Mouse (Mus musculus) mature B cell (primary cell): Measurements from ENCODE around the gene Tfap2a.

ENCODE experiments used
- in situ Hi-C: fragments of 300-500 bp; cut with MboI; formaldehyde crosslinking; loops from 2 replicates; pipeline ENCODE4 v1.14.3; 2019

The Tfap2a gene

DNA sequence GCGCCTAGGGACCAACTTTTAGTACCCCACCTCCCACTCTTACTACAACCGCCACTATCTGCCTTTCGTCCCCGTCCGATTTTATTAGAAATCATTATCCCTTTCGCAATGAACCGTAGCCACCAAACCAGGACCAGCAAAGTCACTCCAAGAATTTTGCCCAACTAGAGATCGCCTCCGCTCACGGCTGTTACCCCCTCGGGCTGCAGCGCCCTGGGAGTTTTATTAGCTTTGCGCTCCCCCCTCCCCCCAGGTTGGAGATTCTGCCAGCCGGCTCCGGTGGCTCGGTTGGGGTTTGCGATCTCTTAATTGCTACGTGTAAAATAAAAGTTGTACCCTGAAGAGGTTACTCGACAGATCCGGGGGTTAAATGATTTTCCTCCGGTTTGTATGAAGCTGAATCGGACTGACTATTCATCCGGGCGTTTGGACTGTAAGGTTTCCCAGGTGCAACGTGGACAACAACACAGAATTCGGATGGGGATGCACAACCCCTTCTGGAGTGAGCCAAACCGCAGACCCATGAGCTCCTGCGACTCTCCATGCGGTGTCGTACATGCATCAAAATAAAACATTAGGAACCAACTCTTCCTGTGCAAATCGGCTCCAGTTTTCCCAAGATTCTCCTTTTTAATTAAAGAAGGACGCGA lies 3.7 kb downstream of the Tfap2a start:
- in situ Hi-C loops: no loop called here

DNA sequence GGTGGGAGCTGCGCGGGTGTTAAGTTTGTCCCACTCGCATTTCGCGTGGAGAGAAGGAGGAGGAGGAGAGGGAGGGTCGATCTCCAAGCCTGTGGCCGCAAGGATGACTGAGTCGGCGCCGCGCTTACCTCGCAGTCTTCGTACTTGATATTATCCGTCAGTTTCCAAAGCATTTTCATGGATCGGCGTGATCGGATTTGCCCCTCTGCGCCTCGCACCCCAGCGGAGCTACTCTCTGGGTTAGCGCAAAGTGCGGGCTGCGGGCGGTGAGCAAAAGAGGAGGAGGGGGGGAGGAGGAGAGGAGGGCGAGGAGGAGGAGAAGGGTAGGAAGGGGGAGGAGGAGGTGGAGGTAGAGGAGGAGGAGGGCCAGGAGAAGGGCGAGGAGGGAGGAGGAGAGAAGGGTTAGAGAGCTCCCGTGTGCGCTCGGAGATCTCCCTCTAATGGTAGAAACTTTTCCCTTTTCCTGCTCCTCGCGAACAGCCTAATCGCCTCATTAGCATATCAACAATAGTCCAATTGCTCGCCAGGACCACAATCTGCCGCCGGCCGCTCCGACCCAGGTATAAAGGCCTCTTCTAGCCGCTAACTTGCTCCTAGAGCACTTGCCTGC lies 4.5 kb downstream of the Tfap2a start:
- in situ Hi-C loops: no loop called here

DNA sequence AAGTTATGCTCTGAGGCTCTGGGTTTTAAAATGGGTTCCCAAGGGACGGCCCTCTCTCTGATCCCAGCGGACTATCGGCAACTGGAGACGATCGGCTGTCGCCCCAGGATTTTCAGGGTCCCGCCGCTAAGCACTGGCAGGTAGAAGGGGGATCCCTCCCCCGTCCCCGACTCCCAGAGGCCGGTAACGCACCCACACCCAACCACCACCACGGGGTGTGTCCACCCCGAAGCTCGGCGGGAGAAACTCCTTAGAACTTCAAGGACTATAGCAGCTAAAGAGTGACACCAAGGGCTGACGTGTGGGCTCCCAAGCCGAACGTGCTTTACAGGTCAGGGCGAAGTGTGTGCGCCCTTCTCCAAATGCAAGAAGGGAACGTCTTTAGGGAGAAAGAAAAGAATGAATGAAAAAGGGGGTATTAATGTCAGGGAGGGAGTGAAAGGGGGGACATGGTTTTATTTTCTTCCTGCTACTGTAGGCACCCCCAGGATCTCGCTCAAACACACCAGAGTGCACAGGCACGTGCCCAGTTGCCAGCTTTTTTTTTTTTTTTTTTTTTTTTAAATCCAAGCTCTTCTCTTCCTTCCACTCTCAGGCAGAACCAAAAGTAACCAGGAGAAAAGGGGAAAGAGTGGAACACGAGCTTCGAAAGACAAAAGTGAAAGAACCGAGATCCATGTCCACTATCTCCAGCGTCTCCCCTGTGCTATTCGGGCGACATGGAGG lies 5.2 kb downstream of the Tfap2a start:
- in situ Hi-C loops: no loop called here

DNA sequence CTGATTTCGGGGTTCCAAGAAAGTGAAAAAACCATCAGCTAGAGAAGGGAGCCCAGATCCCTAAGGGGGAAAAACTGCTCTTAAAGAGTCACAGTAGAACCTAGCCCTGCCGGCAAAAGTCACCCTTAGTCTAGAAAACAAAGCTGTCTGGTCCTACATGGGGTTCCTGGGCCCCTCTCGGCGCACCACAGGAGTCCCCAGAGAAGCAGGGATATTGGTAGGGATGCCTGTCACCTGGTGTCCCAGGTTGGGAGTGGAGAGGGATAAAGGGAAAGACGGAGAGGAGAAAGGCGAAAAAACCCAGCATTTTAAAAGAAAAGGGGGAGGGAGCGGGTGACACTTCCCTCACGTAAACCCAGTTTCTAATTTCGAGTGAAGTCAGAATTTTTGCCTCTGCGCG lies 6.1 kb downstream of the Tfap2a start:
- in situ Hi-C loops: no loop called here

DNA sequence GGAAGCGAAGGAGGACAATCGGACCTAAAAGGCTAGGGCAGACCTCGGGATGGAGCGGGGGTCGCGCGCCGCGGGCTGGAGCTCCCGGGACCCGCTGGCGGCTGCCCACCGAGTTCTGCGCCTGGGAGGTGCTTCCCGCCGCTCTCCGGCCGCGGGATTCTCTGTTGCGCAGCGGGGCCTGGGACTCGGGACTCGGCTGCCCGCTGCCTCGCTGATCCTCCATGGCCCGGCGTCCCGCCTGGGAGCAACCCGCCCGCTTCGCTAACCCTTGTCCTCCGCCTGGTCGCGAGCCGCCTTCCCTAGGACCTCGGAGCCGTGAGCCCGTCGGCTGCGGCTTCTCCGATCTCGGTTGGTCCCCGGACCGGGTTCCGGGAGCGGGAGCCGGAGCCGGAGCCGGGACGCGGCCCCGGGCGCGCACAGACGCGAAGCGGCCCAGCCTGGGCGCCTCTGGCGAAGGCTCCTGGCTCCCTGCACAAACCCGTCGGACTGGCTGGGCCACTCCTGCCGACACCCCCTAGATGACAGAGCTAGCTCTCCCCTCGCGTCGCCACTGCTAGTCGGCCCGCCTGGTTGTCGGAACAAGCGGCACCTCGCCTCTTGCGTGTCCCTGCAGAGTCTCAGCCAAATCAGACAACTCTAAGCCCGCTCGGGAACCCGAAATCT lies 6.9 kb downstream of the Tfap2a start:
- in situ Hi-C loops: no loop called here

DNA sequence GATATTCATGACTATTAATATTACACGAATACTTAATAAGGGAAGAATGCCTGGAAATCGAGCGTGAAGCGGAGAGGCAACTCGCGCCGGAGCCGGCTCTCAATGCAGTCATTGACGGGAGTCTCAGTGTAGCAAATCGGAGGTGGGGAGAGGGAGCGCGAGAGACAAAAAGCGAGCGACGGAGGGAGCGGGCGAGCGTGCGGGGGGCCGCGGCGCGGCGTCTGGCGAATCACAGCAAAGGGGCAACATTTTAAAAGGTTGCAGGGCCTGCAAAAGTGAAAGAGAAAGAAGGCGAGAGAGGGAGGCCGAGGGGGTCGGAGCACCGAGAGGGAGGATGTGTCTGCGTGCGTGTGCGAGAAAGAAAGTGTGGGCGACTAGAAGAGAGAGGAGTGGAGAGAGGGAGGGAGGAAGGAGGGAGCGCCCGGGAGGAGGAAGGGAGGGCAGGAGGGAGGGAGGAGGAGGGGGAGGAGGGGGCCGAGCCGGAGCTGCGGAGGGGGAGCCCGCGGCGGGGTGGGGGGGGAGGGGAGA lies 7.5 kb downstream of the Tfap2a start:
- in situ Hi-C loops: no loop called here

DNA sequence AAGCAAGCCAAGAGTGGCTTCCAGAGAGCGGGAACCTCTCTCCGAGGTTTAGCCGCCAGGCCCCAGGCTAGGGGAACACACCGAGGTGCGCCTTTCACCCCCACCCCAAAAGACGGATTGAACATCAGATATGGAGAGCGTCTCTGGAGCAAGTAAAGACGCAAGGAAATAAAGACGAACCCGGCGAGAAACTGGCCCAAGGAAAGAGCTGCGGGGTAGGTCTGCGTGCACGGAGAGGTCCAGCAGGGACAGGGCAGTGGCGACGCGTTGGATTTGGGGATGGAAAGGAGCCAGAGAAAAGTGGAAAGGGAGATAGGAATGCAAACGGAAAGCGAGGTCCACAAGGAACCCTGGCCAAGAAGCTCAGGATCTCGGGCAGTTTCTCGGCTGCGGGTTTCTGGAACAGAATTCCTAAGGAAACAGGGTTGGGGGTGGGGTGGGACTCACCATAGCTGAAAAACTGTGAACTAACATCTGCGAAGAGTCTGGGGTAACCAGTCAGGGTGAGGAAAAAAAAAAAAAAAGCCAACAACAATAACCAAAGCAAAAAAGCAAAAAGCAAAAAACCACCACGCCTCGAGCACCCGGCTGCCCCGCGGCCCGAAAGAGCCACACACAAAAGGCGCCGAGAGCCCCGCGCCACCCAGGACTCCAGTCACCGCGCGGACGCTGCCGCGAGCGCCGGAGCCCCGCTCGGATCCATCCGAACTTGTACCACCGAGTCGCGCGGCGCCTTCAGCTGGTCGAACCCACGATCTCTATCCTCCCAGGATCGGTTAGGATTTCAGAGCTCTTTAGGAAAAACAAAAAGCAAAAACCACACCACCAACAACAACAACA lies 8.4 kb downstream of the Tfap2a start:
- in situ Hi-C loops: no loop called here

DNA sequence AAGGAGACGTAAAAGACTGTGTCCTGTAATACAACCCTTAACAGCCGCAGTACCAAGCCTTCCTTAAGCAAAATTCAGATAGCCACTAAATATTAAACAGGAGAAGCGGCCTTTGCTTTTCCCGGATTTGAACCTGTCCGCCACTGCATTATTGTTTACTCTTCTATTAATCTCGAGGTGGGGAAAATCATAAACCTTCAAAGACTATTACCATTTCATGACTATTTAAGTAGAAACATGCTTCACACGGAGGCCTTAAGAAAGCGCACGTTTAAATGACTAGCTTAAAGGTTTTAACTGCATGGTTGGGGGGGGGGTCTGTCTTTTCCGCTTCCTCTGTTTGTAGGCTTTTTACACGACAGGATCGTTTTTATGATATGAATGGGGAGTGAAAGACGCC lies 9.1 kb downstream of the Tfap2a start:
- in situ Hi-C loops: no loop called here

DNA sequence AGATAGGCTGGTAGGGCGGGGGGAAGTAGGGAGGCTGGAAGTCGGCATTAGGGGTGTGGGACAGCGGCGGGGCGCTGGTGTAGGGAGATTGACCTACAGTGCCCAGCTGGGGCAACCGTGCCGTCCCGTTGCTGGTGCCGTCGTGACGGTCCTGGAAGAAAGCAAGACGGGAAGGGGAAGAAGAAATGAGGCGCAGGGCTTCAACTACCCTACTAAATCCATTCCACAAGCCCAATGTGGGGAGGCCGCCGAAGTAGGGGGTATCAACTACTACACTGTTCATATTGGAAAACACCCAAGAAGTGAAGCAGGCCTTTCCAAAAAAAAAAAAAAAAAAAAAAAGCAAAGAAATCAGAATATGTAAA lies 9.6 kb downstream of the Tfap2a start:
- in situ Hi-C loops: no loop called here

DNA sequence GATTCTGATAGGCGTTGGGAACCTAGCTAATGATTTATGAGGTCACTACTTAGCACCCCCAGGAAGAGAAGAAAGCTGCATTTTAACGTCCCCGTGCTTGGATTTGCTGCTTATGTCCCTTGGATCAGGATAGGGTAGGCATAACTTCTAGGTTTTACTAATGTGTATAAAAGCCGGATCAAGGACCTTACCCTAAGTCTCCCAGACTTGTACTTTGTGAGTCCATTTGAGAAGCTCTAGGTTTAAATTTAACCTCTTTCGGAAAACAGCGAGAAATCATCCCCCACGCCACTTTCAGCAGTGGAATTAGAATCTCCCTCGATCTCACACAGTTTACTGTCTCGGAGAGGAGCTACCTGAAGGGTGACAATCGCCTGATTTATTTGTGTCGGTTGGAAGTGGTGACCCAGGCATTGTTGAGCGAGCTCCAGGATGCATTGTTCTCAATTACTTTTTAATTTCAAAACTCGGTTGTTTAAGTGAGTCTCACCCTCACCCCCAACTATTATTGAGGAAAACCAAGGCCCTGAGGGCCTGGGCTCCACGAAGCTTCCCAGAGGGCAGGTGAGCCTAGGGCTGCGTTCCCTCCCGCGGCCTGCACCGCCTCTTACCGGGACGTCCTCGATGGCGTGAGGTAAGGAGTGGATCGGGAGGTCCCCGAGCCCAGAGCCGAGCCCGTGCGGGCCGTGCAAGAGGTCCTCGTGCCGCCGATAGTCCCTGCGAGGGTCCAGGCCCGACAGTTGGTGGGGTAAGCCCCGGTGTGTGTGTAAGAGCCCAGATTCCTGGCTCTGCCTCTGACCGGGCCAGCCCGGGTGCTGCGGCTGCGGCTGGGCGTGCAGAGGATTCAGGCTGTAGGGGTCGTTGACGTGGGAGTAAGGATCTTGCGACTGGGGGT lies 10.2 kb downstream of the Tfap2a start:
- in situ Hi-C loops: no loop called here

DNA sequence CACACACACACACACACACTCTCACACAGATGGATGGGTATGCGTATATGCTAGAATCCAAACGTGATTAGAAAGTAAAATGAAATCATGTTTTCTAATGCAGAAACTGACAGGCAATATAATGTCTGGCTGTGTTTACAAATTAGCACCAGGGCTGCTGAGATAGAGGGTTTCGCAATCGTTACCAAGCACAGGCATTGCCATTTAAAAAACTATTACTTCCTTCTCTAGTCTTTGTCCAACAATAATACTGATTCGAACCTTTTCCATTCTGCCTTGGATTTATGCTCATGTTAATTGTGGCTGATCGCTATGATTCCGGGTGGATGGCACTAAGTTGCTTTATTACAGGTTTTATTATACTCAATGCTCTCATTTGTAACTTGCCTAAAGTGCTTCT lies 12.3 kb downstream of the Tfap2a start:
- in situ Hi-C loops: no loop called here

DNA sequence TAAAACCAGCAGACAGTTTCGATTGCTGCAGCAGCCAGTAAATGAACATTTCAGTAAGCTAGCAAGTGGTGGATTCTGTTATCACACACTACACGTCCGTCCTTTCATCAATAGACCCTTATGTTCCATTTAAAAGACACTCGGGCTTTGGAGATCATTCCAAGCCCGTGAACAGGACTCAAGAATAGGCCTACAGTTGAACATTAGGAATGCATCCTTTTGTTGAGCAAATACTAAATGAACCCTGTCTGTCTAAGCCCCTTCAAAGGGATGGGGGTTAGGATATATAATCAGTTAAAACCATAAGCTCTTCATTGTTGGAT lies 14.6 kb downstream of the Tfap2a start:
- in situ Hi-C loops: no loop called here

DNA sequence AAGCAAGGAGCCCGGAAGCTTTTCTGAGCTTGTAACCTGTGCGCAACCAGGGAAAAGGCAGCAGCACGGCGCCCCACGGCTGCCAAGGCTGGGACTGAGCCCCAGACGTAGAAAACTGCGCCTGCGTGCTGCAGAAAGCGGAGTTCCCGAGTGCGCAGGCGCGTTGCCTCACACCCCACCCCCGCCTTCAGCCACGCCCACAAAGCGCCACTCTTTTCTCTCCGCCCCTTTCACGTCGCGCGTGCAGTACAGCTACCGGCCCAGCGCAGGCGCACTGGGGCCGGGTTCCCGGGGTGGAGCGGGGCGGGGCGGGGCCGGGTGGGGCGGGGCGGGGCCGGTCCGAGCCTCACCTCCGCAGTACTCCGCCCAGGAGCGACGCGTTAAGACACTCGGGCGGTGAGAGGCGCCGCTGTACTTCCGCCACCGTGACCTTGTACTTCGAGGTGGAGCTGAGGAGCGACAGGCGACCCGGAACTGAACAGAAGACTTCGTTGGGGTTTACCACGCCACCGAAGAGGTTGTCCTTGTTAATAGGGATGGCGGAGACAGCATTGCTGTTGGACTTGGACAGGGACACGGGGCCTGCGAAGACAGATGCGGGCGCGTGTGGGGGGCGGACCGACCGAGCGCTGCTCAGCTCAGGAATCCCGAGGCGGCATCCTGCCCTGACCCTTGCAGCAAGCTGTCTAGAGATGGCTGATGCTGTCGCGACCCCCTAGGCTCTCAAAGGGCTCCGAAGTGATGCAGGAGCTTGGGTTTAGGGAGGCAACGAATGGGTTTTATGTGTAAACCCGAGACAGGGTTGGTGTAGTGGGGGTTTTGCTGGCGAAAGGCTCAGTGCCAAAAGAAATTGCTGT lies 15.2 kb downstream of the Tfap2a start:
- in situ Hi-C loops: no loop called here

DNA sequence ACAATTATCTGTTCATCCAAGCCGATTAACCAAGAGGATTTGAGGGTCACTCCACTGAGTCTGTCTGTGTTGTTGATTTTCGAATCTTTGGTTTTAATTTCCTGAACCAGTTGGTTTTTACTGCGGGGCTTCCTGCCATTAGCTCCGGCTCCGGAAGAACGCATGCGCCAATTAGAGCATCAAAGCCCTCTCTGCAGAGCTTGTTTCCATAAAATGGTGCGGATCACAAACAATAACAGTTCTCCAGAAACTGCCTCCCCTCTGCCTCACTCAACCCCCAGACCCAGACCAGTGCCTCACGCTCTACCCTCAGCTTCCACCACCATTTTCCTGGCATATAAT lies 18.5 kb downstream of the Tfap2a start:
- in situ Hi-C loops: no loop called here

DNA sequence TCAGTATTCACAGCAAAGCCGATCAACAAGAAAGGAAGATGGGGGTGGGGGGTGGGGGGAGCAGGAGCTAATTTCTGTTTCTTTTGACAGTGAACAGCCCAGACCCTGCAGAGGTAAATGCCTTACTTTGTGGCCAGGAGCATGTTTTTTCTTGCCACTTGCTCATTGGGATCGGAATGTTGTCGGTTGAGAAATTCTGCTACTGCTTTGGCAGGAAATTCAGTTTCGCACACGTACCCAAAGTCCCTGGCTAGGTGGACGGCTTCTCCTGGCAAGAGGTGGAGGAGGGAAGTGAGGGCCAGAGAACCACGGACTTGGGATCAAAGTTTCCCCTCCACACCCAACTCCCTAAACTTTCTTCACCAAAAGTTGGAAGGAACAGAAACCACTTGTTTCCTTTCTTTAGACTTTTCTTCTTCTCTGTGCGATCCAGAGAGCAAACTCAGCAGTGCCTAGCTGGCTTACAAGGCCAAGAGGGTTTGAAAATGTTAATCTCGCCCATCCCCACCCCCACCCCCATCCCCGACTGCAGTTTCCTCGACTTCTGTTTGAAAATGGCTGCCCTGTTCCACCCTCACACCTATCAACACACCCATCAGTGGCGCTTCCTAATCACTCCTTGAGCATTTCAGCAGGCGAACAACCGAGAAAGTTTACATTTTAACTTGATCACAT lies 19.0 kb downstream of the Tfap2a start:
- in situ Hi-C loops: no loop called here

DNA sequence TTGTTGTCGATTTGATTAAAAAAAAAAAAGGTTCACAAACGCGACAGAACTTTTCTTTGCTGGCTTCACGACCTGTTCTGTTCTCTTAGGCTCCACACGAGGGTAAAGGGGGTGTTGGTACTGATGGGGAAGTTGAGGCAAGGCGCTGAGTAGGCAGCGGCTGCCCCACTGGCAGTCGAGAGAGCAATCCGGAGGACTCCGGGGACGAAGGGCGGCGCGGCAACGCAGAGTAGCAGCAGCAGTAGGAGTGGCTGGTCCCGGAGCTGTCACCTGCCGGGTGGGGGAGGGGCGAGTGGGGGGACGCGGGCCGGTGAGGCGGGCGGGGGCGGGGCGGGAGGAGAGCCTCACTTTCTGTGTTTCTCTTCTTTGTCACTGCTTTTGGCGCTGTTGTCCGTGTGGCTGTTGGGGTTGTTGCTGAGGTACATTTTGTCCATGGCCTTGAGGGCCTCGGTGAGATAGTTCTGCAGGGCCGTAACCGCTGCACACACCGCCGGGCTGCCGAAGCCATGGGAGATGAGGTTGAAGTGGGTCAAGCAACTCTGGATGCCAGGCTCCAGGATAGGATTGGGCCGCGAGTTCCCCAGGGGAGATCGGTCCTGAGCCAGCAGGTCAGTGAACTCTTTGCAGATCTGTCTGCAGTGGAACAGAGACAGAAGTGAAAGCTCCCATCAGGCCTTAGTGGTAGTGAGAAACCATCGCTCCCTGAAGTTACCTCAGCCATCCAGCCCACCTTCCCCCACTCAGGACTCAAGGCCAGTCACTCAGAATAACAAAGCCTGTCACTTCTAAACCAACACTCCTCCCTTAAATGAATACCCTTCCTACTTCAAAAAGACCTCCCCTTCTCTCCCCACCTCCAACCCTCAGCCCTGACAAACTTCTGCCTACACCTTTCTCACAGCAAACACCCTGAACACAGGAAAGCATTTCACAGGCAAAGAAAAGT lies 21.1 kb downstream of the Tfap2a start:
- in situ Hi-C loops: no loop called here

DNA sequence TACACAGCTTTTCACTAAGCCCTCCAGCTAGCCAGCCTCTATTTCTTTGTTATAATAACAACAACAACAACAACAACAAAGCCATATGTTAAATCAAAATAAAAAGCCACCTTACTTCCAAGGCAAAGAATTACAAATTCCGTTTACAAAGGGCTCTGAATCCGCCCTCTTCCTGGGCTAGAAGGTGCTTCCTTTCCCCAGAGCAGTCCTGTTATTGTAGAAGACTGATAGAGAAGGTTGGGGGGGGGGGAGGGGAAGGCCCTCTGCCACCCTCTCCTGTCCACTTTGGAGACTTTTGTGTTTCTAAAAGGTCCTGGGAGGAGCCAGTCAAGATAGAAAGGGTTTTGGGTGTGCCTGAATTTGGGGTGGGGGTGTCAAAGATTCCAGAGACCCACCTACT lies 23.6 kb downstream of the Tfap2a start:
- in situ Hi-C loops: no loop called here

DNA sequence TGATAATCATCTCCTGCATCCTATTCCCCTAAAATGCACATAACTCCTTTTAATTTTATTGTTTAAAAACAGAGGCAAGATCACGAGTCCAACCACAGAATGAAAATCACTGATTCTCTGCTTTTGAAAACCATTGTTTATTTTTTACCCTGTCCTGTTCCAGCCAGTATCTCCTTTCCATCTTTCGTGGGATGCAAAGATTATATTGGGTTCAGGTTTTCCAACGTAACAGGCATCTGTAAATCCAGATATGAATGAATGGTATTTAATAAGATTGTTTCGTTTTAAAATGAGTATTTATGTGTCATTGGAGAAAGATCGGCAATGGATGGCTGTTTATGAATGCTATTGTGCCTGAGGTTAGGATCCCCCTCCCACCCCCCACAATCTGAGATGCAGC lies 24.5 kb downstream of the Tfap2a start:
- in situ Hi-C loops: no loop called here
